In the genomic region with DNA sequence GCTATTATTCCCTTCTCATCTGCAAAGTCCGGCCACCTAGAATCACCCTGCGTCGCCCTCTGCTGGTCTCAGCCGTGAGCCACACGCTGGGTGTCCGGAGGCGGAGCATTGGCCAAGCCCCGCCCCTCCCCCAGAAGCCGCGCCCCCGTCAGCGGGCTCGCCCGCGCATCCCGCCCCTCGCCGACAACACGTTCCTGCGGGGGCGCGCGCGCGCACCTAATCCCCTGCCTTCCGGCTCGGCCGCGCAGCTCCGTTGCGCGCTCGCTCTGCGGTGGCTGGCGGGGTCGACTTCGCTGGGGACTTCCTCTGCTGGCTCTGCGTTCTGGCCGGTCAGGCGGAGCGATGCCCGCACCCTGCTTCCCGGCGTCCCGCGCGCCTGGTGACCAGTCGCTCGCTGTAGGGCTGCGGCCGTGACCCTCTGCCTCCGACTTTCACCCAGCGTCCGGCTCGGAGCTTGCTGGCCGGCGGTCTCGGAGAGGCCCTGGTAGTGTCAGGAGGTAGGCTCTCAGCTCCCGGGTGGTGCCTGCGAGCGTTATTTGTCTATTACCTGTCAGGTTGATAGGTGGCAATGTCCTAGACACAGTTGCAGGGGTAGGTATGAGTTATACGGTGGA, we compare ENCODE assay signal across 8 mouse cellular contexts. TPM values are rescaled to one million over a fixed set of nuclear protein-coding genes. Genes with fewer than 3 reads are reported as not detected.
DNase-seq lines count a peak whose midpoint lies in the region; ATAC-seq and TF ChIP-seq lines count a peak whose summit lies in the region.

A gene (plus strand): TSS at position 186 of the 614 bp plus-strand sequence.

- no peaks in the 10 kb centered on the region for H3K9me3 ChIP-seq in ES-E14 (ENCODE audit: control insufficient read depth, insufficient read depth, low read depth, low read length)
- H3K9me3 ChIP-seq in forebrain, embryonic 16.5 days (ENCODE audit: control insufficient read depth, low read length), result no peaks in the 10 kb centered on the region
- no peaks in the 10 kb centered on the region for H3K9me3 ChIP-seq in lung, embryonic 15.5 days

- H3K4me2 ChIP-seq in forebrain, embryonic 16.5 days (ENCODE audit: low read length), result peak within 1 kb of the TSS; percentile 64
- peak within 1 kb of the TSS; percentile 69 for H3K4me2 ChIP-seq in lung, embryonic 15.5 days

- peak; percentile 98 for ATAC-seq in forebrain, embryonic 16.5 days
- peak; percentile 97 for ATAC-seq in lung, embryonic 15.5 days (ENCODE audit: borderline replicate concordance, extremely low read depth, low FRiP score, low TSS enrichment)

- no peaks in the 10 kb centered on the region for H3K36me3 ChIP-seq in ES-E14 (ENCODE audit: control insufficient read depth, insufficient read depth, low read length, poor library complexity, severe bottlenecking)
- no peaks in the 10 kb centered on the region for H3K36me3 ChIP-seq in forebrain, embryonic 16.5 days (ENCODE audit: control insufficient read depth, insufficient read depth)
- no peaks in the 10 kb centered on the region for H3K36me3 ChIP-seq in lung, embryonic 15.5 days

- H3K4me3 ChIP-seq in ES-E14 (ENCODE audit: insufficient read depth in 1 of 2, low read depth in 1 of 2, low read length in 2 of 2, poor library complexity in 1 of 2, severe bottlenecking in 1 of 2), result peak within 1 kb of the TSS; percentile 75 to 86
- peak within 1 kb of the TSS; percentile 53 for H3K4me3 ChIP-seq in forebrain, embryonic 16.5 days (replicated peaks; ENCODE audit: low read length)
- peak within 1 kb of the TSS; percentile 96 for H3K4me3 ChIP-seq in lung, embryonic 15.5 days

- H3K4me1 ChIP-seq in ES-E14 (ENCODE audit: control insufficient read depth in 2 of 2, insufficient read depth in 2 of 2, low read length in 2 of 2, poor library complexity in 1 of 2), result peaks cover 3 to 4% of the 10 kb centered on the region in 2 experiments; a peak in 2 of 4 replicates
- H3K4me1 ChIP-seq in forebrain, embryonic 16.5 days (replicated peaks; ENCODE audit: control insufficient read depth, insufficient read depth, low read length), result peaks cover 3% of the 10 kb centered on the region; the same call in 1 of the 2 replicates
- H3K4me1 ChIP-seq in lung, embryonic 15.5 days, result peaks cover 4% of the 10 kb centered on the region; the same call in 1 of the 2 replicates

- peak within 1 kb of the TSS; percentile 85 for H3K9ac ChIP-seq in ES-E14 (ENCODE audit: insufficient read depth, low read depth, low read length, poor library complexity, severe bottlenecking)
- H3K9ac ChIP-seq in forebrain, embryonic 16.5 days (replicated peaks; ENCODE audit: low read depth, low read length), result peak within 1 kb of the TSS; percentile 67
- H3K9ac ChIP-seq in lung, embryonic 15.5 days, result peak within 1 kb of the TSS; percentile 95

- DNase-seq in ES-E14 (ENCODE audit: low read depth, low spot score), result peak; percentile 83
- peak; percentile 92 for DNase-seq in cerebellum, adult 11-12 months
- peak; percentile 96 for DNase-seq in heart, postnatal 4 days
- DNase-seq in layer of hippocampus, adult 8-10 months (ENCODE audit: low spot score in 2 of 2), result peak; percentile 81 to 90
- peak; percentile 82 for DNase-seq in ovary, adult 18-20 months (ENCODE audit: low spot score)
- peak; percentile 95 for DNase-seq in thymus, postnatal 0 days (ENCODE audit: low spot score)

- no peaks in the 10 kb centered on the region for H3K27me3 ChIP-seq in forebrain, embryonic 16.5 days (replicated peaks; ENCODE audit: control insufficient read depth, insufficient read depth, low read length)
- H3K27me3 ChIP-seq in lung, embryonic 15.5 days, result no peaks in the 10 kb centered on the region

- no peak within 1 kb of the TSS for H3K27ac ChIP-seq in ES-E14 (ENCODE audit: insufficient read depth, low read depth, low read length, poor library complexity, severe bottlenecking)
- H3K27ac ChIP-seq in forebrain, embryonic 16.5 days (ENCODE audit: low read length), result peak within 1 kb of the TSS; percentile 12
- H3K27ac ChIP-seq in lung, embryonic 15.5 days, result peak within 1 kb of the TSS; percentile 91

- in situ Hi-C loops in ES-E14 (cut with MboI; ENCODE audit: low sequenced_read_pairs in 2 of 2, unreplicated experiment in 2 of 2), result no loop called here

- under 1% methylated on average over 62 of the region's 62 CpGs for WGBS in forebrain, embryonic 16.5 days
- under 1% methylated on average over 62 of the region's 62 CpGs for WGBS in lung, embryonic 15.5 days

TF ChIP-seq in ES-E14, 5 proteins besides CTCF, POLR2A, EP300 and RAD21:
- TF ChIP-seq ZNF384 (IDR thresholded peaks at IDR 0.05; ENCODE audit: low read depth, low read length), result peak; percentile 24; the same call in 1 of the 2 replicates
- TF ChIP-seq HCFC1 (IDR thresholded peaks at IDR 0.05; ENCODE audit: borderline replicate concordance, insufficient read depth, low read length), result no peak

RNA-seq across cellular contexts. Expression of the gene that starts here (rescaled TPM):
- 6.1 and 6.6 TPM in 2 replicates for total RNA-seq in ES-E14 (2012; rRNA removed)
- polyA plus RNA-seq in forebrain, embryonic 16.5 days (2015; fragmentation: Nextera tagmentation; extraction: Ambion mirVana), result 7.4 and 8.1 TPM in 2 replicates
- total RNA-seq in heart, postnatal 4 days (2021), result 10 to 100 TPM; 12.3 to 12.9 TPM
- total RNA-seq in layer of hippocampus, adult 8-10 months (2022), result 10 to 100 TPM; 14.1 to 17.9 (median 16.9) TPM
- 10.2 and 10.6 TPM in 2 replicates for polyA plus RNA-seq in lung, embryonic 15.5 days (2015; fragmentation: Nextera tagmentation; extraction: Ambion mirVana)
- 22.8 and 24.3 TPM in 2 replicates for polyA plus RNA-seq in thymus, postnatal 0 days (2015; fragmentation: Nextera tagmentation; extraction: Ambion mirVana)
